Comparison of ENCODE assay signal across 8 mouse cellular contexts in the genomic region with DNA sequence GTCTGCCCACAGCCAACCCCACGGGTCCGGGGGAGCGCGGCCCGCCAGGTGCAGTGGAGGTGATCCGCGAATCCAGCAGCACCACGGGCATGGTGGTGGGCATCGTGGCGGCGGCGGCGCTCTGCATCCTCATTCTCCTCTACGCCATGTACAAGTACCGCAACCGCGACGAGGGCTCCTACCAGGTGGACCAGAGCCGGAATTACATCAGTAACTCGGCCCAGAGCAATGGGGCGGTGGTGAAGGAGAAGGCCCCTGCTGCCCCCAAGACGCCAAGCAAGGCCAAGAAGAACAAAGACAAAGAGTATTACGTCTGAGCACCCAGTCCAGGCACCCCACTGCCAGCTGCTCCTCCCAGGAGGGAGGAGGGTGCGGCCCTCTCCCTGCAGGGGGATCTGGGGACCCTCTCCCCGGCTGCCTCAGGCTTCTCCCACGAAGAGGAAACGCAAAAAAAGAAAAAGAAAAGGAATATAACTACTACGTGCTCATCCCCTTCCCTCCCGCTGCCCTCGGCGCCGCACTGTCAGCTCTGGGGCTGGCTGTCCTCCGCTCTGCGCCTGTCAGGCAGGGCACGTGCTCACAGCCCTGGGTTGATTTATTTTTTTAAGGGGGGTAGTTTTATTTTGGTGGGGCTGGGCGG. TPM values are rescaled to one million over a fixed set of nuclear protein-coding genes. Genes with fewer than 3 reads are reported as not detected.
DNase-seq lines count a peak whose midpoint lies in the region; ATAC-seq lines count a peak whose summit lies in the region.

No protein-coding gene starts in this region.

- DNase-seq in T-cell, adult 2 months (ENCODE audit: low spot score): peak; percentile 5
- peak; percentile 84 for DNase-seq in adrenal gland, postnatal 14 days
- peak; percentile 38 to 51 for DNase-seq in heart, adult 9 months (ENCODE audit: low spot score in 2 of 2)
- DNase-seq in kidney, adult 9 months: peak; percentile 47
- DNase-seq in lung, postnatal 36 days: peak; percentile 29
- DNase-seq in testis, postnatal 14 days (ENCODE audit: low spot score): peak; percentile 46
- DNase-seq in frontal cortex, postnatal 14 days (ENCODE audit: low spot score in 2 of 2): no peak

- no peak for ATAC-seq in erythroid progenitor cell, adult 5-6 weeks (replicated peaks; ENCODE audit: low FRiP score, poor library complexity, severe bottlenecking)

RNA-seq across cellular contexts. Expression of gene Slc22a12, which starts 10.9 kb away (rescaled TPM):
- 0.64 TPM in 1 of 2 replicates, not detected in the other for total RNA-seq in adrenal gland, postnatal 14 days (2021)
- not detected in 2 replicates for total RNA-seq in erythroid progenitor cell, adult 5-6 weeks (2015; ENCODE audit: low replicate concordance)
- total RNA-seq in erythroid progenitor cell, adult 5-6 weeks (2017; ENCODE audit: low replicate concordance): not detected in 2 replicates

Comparison
In these comparisons a context has a peak if more than half of its experiments do, and no peak if none do; other contexts are left out.
1. DNase-seq: peak in T-cell, adult 2 months (single experiment), adrenal gland, postnatal 14 days (single experiment), heart, adult 9 months (2 of 2), kidney, adult 9 months (single experiment), lung, postnatal 36 days (single experiment) and testis, postnatal 14 days (single experiment); none in frontal cortex, postnatal 14 days (0 of 2).